Mouse (Mus musculus): Measurements from ENCODE around the gene Trim8.

Gene Trim8

GRCm38 (mm10) chr19:46501401-46502068, at the start of gene Trim8:
Gene Trim8 (plus strand): TSS chr19:46501702.
- DNase-seq (ENCODE audit: low spot score) = peak; percentile 69

GRCm38 (mm10) chr19:46452052-46452827, 49.3 kb upstream of the Trim8 start:
- DNase-seq (ENCODE audit: low spot score) = peak; percentile 52

- no peak for DNase-seq (ENCODE audit: low spot score)
Observed at GRCm38 (mm10) chr19:46452916-46453315, 48.6 kb upstream of the Trim8 start.

GRCm38 (mm10) chr19:46454126-46454880, 47.2 kb upstream of the Trim8 start:
- no peak for DNase-seq (ENCODE audit: low spot score)

- no peak for DNase-seq (ENCODE audit: low spot score)
Observed at GRCm38 (mm10) chr19:46455032-46455431, 46.5 kb upstream of the Trim8 start.

- no peak for DNase-seq (ENCODE audit: low spot score)
Observed at GRCm38 (mm10) chr19:46455556-46455955, 45.9 kb upstream of the Trim8 start.

GRCm38 (mm10) chr19:46456018-46456735, 45.3 kb upstream of the Trim8 start:
- no peak for DNase-seq (ENCODE audit: low spot score)

- DNase-seq (ENCODE audit: low spot score) = no peak
Observed at GRCm38 (mm10) chr19:46457798-46458197, 43.7 kb upstream of the Trim8 start.

GRCm38 (mm10) chr19:46459256-46459655, 42.2 kb upstream of the Trim8 start:
- no peak for DNase-seq (ENCODE audit: low spot score)

- no peak for DNase-seq (ENCODE audit: low spot score)
Observed at GRCm38 (mm10) chr19:46459889-46460288, 41.6 kb upstream of the Trim8 start.

- DNase-seq (ENCODE audit: low spot score) = no peak
Observed at GRCm38 (mm10) chr19:46462574-46462973, 38.9 kb upstream of the Trim8 start.

GRCm38 (mm10) chr19:46463446-46463845, 38.1 kb upstream of the Trim8 start:
- DNase-seq (ENCODE audit: low spot score) = no peak

- DNase-seq (ENCODE audit: low spot score) = no peak
Observed at GRCm38 (mm10) chr19:46466160-46466559, 35.3 kb upstream of the Trim8 start.

- no peak for DNase-seq (ENCODE audit: low spot score)
Observed at GRCm38 (mm10) chr19:46467051-46467503, 34.4 kb upstream of the Trim8 start.

- DNase-seq (ENCODE audit: low spot score) = no peak
Observed at GRCm38 (mm10) chr19:46470364-46471240, 30.9 kb upstream of the Trim8 start.

- DNase-seq (ENCODE audit: low spot score) = no peak
Observed at GRCm38 (mm10) chr19:46471324-46472093, 30.0 kb upstream of the Trim8 start.

GRCm38 (mm10) chr19:46477432-46477845, 24.1 kb upstream of the Trim8 start:
- DNase-seq (ENCODE audit: low spot score) = no peak

- DNase-seq (ENCODE audit: low spot score) = no peak
Observed at GRCm38 (mm10) chr19:46478242-46478641, 23.3 kb upstream of the Trim8 start.

- DNase-seq (ENCODE audit: low spot score) = no peak
Observed at GRCm38 (mm10) chr19:46478826-46479225, 22.7 kb upstream of the Trim8 start.
